Mouse (Mus musculus) layer of hippocampus, postnatal 14 days (tissue): ENCODE measurements around the gene R3hdm2. TPM values are rescaled to one million over a fixed set of nuclear protein-coding genes. Genes with fewer than 3 reads are reported as not detected.
A peak's percentile ranks its signal among the peaks of the same experiment; 100 is the strongest.

Experiments
- DNase-seq, 2 experiments: peaks; one replicate each; pipeline ENCODE4 v3.0.0; 2021 to 2022; ENCODE audit warnings: low spot score in 2 of 2, mixed read lengths in 1 of 2
- total RNA-seq, 2 experiments: library from RNA; stranded (reverse); gene quantifications; 2 replicates each; pipeline ENCODE4 v1.2.3; 2021

The R3hdm2 gene
- total RNA-seq, 2 experiments from 2014 or later, result 161 to 186 TPM

DNA sequence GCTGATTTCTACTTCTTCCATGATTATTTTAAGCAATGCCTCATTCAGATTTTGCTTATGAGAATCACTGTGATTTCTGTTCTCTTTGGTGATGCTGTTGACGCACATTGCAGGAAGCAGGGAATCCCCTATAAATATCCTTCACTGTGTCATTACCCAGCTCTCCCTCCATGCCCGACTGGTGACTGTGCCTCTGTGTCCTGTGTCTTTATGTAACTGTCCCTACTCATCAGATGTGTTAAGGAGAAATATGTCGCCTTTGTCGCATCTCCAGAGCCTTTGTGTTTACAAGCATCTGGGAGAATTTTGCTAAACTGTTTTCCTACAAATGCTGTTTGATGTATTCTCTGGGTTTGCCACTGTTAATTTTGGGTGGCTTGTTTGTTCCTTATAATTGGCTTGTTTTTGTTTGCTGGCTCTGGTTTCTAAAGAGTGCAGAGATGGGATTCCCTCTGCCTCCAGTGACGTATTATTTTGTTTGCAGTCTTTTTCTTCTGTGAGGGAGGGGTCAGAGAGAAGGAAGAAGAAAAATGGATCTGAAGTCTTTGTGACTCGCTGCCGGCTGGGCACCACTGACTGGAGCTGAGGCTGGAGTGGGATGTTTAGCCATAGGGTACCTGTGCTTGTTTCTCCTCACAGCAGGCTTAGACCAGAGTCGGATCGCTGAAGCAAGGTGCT lies 40.7 kb downstream of the R3hdm2 start:
- peak; percentile 24 to 26 for DNase-seq

- peak; percentile 20 to 63 for DNase-seq
Measured at GRCm38 (mm10) chr10:127422047-127422446, 41.9 kb downstream of the R3hdm2 start.

DNA sequence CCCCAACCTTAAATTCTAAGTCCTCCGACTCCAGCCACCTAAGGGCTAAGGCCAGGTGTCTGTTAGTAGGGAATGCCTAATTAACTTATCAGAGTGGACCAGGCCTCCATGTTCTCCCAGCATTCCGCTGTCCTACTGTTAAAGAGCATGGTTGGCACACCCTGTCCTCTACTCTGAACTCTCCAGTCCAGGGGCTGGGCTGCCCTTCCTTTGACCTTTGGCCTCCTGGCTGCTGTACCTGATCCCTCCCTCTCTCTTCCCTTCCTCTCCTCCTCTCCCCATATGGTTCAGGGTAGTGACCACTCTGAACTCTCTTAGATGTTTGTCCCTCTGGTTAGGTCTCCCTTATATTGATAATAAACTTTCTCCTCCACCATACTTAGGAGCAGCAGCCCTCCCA lies 45.7 kb downstream of the R3hdm2 start:
- DNase-seq, result no peak

GRCm38 (mm10) chr10:127426670-127427069 lies 46.5 kb downstream of the R3hdm2 start:
- no peak for DNase-seq

DNA sequence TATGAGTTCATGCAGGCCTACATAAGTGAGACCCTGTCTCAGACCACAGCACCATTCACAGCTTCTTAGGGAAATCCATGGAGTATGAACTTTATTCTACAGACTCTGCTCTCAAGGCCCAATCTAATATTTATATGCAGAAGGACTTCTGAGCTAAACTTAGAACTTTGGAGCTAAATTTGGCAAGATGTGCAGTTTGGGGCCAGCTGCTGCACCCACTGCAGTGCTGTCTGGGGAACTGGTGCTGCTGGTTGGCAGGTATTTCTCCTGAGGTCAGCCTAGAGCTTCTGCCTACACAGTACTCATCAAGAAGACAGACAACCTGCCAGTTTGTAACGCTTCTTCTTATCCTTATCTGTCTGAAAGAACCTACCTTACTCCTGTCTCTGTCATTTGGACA lies 47.0 kb downstream of the R3hdm2 start:
- no peak for DNase-seq

DNA sequence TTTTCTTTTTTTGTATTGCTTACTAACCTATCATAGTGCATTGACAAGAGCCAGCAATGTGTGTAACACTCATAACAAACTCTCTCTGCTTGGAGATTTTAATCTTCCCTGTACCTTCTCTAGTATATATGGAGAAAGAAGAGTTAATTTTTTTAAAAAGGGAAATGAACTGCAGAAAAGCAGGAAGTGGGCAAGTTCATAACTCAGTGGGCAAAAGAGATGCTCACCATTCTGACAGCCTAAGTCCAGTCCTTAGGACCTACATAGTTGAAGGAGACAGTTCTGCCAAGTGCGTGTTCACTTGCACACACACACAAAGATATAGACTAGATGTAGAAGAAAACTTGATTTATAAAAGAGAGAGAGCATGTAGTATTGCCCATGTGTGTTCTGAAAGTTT lies 47.9 kb downstream of the R3hdm2 start:
- no peak for DNase-seq

DNA sequence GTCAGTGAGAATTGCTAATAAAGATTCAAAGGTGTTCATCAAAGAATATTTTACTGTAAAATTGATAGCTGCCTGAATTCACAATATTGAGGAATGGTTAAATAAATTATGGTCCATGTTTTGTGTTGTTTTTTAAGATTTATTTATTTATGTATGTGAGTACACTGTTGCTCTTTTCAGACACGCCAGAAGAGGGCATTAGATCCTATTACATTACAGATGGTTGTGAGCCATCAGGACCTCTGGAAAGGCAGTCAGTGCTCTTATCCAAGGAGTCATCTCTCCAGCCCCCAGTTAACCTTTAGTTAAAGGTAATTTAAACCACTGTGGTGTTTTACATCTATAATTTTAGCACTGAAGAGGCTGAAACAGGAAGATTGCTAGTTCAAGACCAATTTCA lies 49.4 kb downstream of the R3hdm2 start:
- no peak for DNase-seq

DNA sequence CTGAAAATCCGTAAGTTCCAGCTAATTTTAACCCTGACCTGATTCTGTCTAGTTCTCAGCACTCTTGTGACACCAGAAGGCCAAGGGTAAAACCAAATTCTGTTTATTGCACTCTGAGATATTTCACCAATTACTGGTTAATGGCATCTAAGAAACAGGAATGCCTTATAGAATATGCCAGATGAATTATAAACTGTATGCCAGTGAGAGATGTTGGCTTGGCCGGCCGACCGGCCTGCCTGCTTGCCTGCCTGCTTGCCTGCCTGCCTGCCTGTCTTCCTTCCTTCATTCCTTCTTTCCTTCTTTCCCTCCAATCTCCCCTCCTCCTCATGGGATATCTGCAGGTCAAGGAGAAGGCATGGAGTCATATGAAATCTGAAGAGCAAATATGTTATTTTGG lies 52.3 kb downstream of the R3hdm2 start:
- DNase-seq, result no peak

DNA sequence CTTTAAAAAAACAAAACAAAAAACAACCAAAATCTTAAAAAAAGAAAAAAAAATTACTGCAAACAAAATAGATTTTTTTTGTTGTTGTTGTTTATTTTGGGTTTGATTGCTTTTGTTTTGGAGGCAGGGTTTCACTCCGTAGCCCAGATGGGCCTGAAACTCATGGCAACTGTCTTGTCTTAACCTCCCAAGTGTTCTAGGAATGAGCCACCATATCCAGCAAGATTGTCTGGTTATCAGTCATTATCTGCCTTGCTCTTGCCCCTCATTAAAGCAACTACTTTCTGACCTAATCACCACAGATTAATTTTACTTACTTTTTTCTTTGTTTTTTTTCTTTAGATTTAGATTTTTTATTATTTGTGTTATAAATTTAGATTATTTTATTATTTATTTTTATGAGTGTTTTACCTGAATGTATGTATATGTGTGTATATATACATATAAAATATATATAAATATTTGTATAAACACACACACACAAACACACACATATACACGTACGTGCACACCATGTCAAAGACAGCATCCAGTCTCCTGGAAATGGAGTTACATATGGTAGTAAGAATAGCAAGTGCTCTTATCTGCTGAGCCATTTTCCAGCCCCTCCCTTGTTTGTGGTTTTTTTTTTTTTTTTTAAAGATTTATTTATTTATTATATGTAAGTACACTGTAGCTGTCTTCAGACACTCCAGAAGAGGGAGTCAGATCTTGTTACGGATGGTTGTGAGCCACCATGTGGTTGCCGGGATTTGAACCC lies 57.4 kb downstream of the R3hdm2 start:
- DNase-seq, result no peak

DNA sequence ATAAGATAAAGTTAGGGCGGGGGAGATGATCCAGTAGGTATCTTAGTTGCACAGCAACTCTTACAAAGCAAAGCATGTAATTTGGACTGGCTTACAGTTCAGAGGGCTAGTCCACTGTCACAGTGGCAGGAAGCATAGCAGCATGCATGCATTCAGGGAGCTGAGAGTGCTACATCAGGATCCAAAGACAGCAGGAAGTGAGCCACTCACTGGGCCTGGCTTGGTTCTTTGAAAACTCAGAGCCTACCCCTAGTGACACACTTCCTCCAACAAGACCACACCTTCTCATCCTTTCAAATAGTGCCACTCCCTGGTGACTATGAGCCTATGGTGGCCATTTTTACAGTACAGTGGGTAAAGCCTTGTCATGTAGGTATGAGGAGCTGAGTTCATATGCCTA lies 73.6 kb downstream of the R3hdm2 start:
- DNase-seq, result no peak

GRCm38 (mm10) chr10:127462411-127463096 lies 82.4 kb downstream of the R3hdm2 start:
- DNase-seq, result no peak

GRCm38 (mm10) chr10:127471281-127471988 lies 91.3 kb downstream of the R3hdm2 start:
- DNase-seq, result no peak

- no peak for DNase-seq
Measured at GRCm38 (mm10) chr10:127472722-127473121, 92.6 kb downstream of the R3hdm2 start.

GRCm38 (mm10) chr10:127475175-127475574 lies 95.0 kb downstream of the R3hdm2 start:
- no peak for DNase-seq

DNA sequence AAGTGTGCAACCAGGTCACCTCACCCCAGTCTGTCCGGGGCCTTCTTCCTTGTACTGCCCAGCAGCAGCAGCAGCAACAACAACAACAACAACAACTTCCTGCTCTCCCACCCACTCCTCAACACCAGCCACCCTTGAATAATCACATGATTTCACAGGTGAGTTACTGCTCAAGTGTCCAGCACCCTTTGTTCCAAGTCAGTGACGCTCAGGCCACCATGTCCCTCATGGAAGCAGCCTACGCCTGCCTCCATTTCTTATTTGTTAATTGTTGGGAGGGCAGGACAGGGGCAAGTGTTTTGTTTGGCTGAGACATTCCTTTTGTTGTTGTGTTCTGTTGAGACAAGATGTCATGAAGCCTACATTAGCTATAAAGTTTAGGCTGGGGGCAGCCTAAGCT lies 96.4 kb downstream of the R3hdm2 start:
- DNase-seq, result no peak

- DNase-seq, result no peak
Measured at GRCm38 (mm10) chr10:127477301-127477700, 97.2 kb downstream of the R3hdm2 start.

DNA sequence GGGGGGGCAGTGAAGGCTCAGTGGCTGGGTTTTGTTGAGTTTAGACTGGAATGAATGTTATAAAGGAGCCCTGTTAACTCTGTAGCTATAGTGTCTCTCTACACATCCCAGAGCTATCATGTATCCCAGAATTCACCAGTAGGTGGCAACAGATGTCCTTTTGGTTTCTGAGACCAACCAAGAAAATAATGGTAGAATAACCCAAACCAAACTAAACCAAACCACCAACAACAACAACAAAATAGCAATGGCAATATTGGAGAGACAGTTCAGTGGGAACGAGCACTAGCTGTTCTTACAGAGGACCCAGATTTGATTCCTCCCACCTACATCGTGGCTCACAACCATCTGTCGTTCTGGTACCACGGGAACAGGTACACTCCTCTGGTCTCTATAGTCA lies 99.0 kb downstream of the R3hdm2 start:
- peak in 1 of 2 experiments; percentile 44 for DNase-seq

DNA sequence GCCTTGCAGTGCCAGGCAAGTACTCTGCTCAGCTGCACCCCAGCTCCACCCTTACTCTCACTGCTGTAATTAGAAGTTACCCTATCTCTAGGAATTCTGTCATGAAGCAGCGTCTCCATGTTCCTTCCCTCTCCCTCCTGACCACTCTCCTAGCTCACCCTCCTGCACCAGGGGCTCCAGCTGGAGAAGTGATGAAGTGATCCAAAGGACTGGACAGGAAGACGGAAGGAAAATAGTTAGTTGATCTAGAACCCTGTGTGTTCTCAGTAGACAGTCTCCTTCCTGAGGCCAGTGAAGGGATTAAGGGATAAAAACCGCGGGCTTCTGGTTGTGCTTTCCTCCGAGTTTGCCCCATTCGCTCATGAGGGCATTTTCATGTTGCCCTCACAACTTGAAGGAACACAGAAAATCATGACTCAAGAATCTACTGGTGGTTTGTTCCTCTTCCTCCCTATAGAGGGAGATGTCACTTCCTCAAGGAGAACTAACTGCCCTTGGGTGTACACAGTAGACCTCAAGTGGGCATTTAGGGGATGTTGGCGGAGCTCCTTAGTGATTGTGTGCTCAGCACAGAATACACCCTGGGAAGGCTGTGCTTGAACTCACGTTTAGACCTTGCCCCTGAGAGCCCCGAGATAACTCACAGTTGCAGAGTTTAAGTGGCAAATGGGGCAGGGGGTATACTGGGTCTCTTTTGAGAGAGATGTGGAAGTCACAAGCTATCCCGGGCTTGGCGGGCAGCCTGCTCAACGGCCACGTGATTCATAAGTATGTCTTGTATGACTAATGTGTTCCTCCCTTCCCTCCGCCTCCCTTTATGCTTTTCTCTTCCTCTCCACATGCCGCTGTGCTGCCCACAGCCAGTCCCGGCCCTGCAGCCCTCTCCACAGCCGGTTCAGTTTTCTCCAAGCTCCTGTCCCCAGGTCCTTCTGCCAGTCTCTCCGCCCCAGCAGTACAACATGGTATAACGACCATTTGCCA lies 101.0 kb downstream of the R3hdm2 start:
- peak in 1 of 2 experiments; percentile 42 for DNase-seq

DNA sequence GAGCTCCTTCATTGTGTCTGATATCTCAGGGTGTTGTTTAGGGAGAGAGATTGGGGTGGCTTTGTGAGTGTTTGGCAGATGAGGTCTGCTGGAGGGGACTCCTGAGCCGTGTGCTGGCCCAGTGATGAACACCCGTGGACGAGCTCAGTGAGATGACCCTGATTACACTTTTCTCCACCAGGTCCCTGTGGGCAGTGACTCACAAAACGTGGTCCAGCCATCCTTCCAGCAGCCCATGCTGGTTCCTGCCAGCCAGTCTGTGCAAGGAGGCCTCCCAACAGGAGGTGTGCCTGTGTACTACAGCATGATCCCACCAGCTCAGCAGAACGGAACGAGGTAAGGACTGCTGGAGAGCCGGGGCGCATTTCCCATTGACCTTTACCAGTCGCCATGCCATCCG lies 105.1 kb downstream of the R3hdm2 start:
- no peak for DNase-seq

DNA sequence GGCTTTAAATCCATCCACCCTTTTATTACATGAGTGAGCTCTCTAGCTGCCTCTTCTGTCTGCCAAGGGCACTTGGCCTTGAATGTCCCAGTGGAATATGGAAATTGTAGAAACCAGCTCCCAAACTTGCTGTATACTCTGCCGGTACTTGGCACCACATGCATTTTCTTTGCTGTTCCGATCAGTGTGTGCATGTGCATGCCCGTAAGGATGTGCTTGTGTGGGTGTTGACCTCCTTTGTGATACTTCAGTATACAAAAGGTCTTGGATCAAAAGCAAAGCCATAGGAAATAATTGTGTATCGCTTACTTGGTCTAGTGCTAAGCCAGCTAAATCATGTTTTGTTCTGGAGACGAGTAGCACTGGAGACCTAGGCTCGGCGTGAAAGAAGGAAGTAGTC lies 108.7 kb downstream of the R3hdm2 start:
- no peak for DNase-seq
